Mouse (Mus musculus): ENCODE results near the gene Memo1.
A peak's percentile ranks its signal among the peaks of the same experiment; 100 is the strongest.

Gene Memo1

GRCm38 (mm10) chr17:74294426-74295025 is 795 bp downstream of the Memo1 start:
- DNase-seq (ENCODE audit: low read depth, low spot score), result peak; percentile 69

- DNase-seq (ENCODE audit: low read depth, low spot score), result peak; percentile 57
Observed at GRCm38 (mm10) chr17:74293687-74294425, 1.5 kb downstream of the Memo1 start.

GRCm38 (mm10) chr17:74291640-74292361 is 3.5 kb downstream of the Memo1 start:
- DNase-seq (ENCODE audit: low read depth, low spot score), result no peak

- DNase-seq (ENCODE audit: low read depth, low spot score), result no peak
Observed at GRCm38 (mm10) chr17:74290869-74291268, 4.5 kb downstream of the Memo1 start.

- DNase-seq (ENCODE audit: low read depth, low spot score), result peak; percentile 42
Observed at GRCm38 (mm10) chr17:74290198-74290597, 5.1 kb downstream of the Memo1 start.

GRCm38 (mm10) chr17:74288626-74289025 is 6.7 kb downstream of the Memo1 start:
- DNase-seq (ENCODE audit: low read depth, low spot score), result no peak

- DNase-seq (ENCODE audit: low read depth, low spot score), result no peak
Observed at GRCm38 (mm10) chr17:74286140-74286730, 9.1 kb downstream of the Memo1 start.

GRCm38 (mm10) chr17:74285730-74286129 is 9.6 kb downstream of the Memo1 start:
- DNase-seq (ENCODE audit: low read depth, low spot score), result no peak

- DNase-seq (ENCODE audit: low read depth, low spot score), result no peak
Observed at GRCm38 (mm10) chr17:74284397-74285115, 10.8 kb downstream of the Memo1 start.

GRCm38 (mm10) chr17:74282024-74282423 is 13.3 kb downstream of the Memo1 start:
- DNase-seq (ENCODE audit: low read depth, low spot score), result no peak

- DNase-seq (ENCODE audit: low read depth, low spot score), result no peak
Observed at GRCm38 (mm10) chr17:74278966-74279869, 16.1 kb downstream of the Memo1 start.

GRCm38 (mm10) chr17:74274471-74274870 is 20.9 kb downstream of the Memo1 start:
- no peak for DNase-seq (ENCODE audit: low read depth, low spot score)

- DNase-seq (ENCODE audit: low read depth, low spot score), result peak; percentile 44
Observed at GRCm38 (mm10) chr17:74272683-74273205, 22.6 kb downstream of the Memo1 start.

GRCm38 (mm10) chr17:74271541-74272268 is 23.6 kb downstream of the Memo1 start:
- no peak for DNase-seq (ENCODE audit: low read depth, low spot score)

GRCm38 (mm10) chr17:74270205-74270604 is 25.1 kb downstream of the Memo1 start:
- no peak for DNase-seq (ENCODE audit: low read depth, low spot score)

- DNase-seq (ENCODE audit: low read depth, low spot score), result peak; percentile 67
Observed at GRCm38 (mm10) chr17:74267415-74268180, 27.7 kb downstream of the Memo1 start.

- no peak for DNase-seq (ENCODE audit: low read depth, low spot score)
Observed at GRCm38 (mm10) chr17:74265636-74266035, 29.7 kb downstream of the Memo1 start.

- no peak for DNase-seq (ENCODE audit: low read depth, low spot score)
Observed at GRCm38 (mm10) chr17:74265156-74265505, 30.2 kb downstream of the Memo1 start.
